Mouse (Mus musculus) cerebellum, postnatal 14 days (tissue): ENCODE measurements around the gene Gm5934.
"Not testable (repeated sequence)": the region's sequence is repeated elsewhere in the genome, so short reads cannot be mapped to it uniquely, and the experiment has no call there.

ENCODE experiments used
- DNase-seq, 2 experiments: peaks; one replicate each; pipeline ENCODE4 v3.0.0; 2021; ENCODE audit warnings: mixed read lengths in 2 of 2

Gene Gm5934

GRCm38 (mm10) chrX:24500660-24501059, at the start of gene Gm5934:
Gene Gm5934, minus strand, starts transcription at chrX:24500760.
- not testable (repeated sequence) for DNase-seq
